Mouse (Mus musculus) heart, postnatal 0 days (tissue): ENCODE measurements around the gene Akt3.

Experiments used
- CTCF ChIP-seq: IDR thresholded peaks from 2 replicates; pipeline ENCODE4 v1.5.1; 2016; ENCODE audit warnings: antibody characterized with exemption, control low read depth, low read depth
- EP300 ChIP-seq: IDR thresholded peaks from 2 replicates; pipeline ENCODE4 v1.6.1; 2016; ENCODE audit warnings: antibody characterized with exemption, low read depth

DNA sequence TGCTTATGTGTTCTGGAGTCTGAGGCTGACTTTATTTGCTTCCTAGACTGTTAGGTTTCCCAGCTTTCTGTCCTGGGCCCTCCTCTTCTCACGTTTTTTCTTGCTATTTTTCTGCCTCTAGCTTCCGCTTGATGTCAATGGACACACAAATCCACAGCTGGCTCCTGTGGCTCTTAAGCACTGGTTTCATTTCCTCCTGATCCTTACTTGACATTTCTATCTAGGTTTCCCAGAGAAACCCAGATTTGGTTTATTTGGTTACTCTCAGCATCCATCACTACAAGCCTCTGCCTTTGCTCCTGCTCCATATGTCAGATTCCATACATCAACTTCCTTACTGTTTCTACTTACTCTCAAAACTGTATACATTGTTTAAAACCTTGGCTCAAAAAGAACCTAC, 211.0 kb downstream of the Akt3 start:
- TF ChIP-seq CTCF: no peak
- TF ChIP-seq EP300: no peak
